Mouse (Mus musculus) hindbrain, embryonic 10.5 days (tissue): Measurements from ENCODE around the gene March4. TPM values are rescaled to one million over a fixed set of nuclear protein-coding genes. Genes with fewer than 3 reads are reported as not detected.

Experiments
- DNase-seq: peaks from one replicate; pipeline ENCODE4 v3.0.0-alpha.2; 2017; ENCODE audit warnings: low spot score
- H3K27ac ChIP-seq: fragments of 300-500 bp; sonication (generic); 2 replicates; pipeline ENCODE4 v1.5.1; 2016; ENCODE audit warnings: mild to moderate bottlenecking, moderate library complexity
- H3K27me3 ChIP-seq: fragments of 300-500 bp; sonication (generic); 2 replicates; pipeline ENCODE4 v1.6.1; 2016; ENCODE audit warnings: mild to moderate bottlenecking; ENCODE audit not compliant: poor library complexity, insufficient read depth, severe bottlenecking
- H3K36me3 ChIP-seq: fragments of 300-500 bp; sonication (generic); 2 replicates; pipeline ENCODE4 v1.6.1; 2016; ENCODE audit warnings: mild to moderate bottlenecking, moderate library complexity
- H3K4me1 ChIP-seq: fragments of 300-500 bp; sonication (generic); replicated peaks from 2 replicates; pipeline ENCODE4 v1.6.1; 2016; ENCODE audit warnings: mild to moderate bottlenecking
- H3K4me3 ChIP-seq: fragments of 300-500 bp; sonication (generic); 2 replicates; pipeline ENCODE4 v1.5.1; 2016; ENCODE audit warnings: mild to moderate bottlenecking, moderate library complexity
- H3K9me3 ChIP-seq: fragments of 300-500 bp; sonication (generic); 2 replicates; pipeline ENCODE4 v1.6.1; 2016; ENCODE audit warnings: mild to moderate bottlenecking, moderate library complexity
- WGBS: fragments of 180-500 bp; shearing (Covaris S2); methylation state at CpG from one replicate; pipeline ENCODE4 v1.1.7; 2016; 5-methylcytosine and 5-hydroxymethylcytosine counted together
- polyA plus RNA-seq: library from polyadenylated mRNA; unstranded; fragments of >200 nt; fragmentation: Nextera tagmentation; extraction: Ambion mirVana; gene quantifications from 2 replicates; pipeline ENCODE4 v1.2.1, GENCODE M21; 2016

March4 gene
- polyA plus RNA-seq, 1 experiment from 2014 or later = 0.92 TPM

DNA sequence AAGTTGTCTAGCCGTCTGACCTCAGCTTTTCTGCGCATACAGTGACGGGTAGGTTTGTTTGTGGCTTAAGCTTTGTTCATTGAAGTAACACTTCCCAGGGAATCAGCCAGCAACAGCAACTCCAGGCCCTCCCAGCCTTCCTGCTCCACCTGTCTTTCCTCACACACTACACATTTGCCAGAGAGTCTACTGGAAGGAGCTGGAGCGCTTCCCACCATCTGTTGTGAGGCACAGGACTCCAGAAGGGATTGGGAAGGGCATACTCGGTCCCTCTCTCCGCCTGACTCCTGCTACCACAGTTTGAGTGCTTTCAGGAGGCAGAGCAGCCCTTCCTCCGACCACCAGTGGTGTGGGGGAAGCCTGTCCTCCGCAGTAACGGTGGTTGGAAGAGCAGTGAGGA lies 136.1 kb downstream of the March4 start:
- H3K27ac ChIP-seq = no peak overlapping the region
- DNase-seq = no peak
- H3K4me1 ChIP-seq = no peaks in the 10 kb centered on the region
- H3K9me3 ChIP-seq = no peaks in the 10 kb centered on the region
- H3K36me3 ChIP-seq = peaks cover 25% of the 10 kb centered on the region
- WGBS = 91% methylated on average over 9 of the region's 9 CpGs
- H3K27me3 ChIP-seq = no peaks in the 10 kb centered on the region
- H3K4me3 ChIP-seq = no peak overlapping the region

DNA sequence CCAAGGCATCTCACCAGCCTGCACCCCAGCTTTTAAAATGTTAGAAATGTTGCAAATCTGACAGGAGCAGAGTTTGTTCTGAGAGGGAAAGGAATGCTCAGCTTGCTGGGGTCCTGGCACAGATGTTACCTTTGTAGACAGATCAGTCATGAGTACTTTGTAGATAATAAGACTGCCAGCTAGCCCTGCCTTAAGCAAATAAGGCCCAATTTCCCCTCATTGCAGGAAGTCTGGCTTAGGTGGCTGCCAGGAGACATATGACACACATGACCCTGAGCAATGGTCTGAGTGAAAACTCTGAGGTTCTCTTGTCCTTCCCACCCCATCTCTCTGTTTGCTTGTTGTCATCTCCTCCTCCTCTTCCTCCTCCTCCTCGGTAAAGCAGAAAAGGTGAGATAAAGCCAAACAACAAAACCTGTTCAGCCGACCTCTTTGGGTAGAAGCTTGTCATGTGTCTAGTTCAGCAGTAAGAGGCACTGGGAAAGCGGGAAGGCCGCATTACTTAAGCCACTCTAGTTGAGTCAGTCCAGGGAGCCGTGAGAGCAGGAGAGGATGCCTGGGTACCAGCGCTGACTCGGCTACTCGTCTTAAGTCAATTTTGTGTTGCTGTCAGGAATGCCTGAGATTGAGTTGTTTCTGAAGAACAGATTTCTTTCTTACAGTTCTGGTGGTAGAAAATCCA lies 136.9 kb downstream of the March4 start:
- Histone ChIP-seq H3K27me3 (no peaks in the 10 kb centered on the region), H3K4me1 (no peaks in the 10 kb centered on the region), H3K4me3 (no peak overlapping the region), H3K36me3 (peaks cover 32% of the 10 kb centered on the region), H3K9me3 (no peaks in the 10 kb centered on the region), H3K27ac (no peak overlapping the region)
- WGBS = 88% methylated on average over 8 of the region's 8 CpGs
- DNase-seq = no peak

DNA sequence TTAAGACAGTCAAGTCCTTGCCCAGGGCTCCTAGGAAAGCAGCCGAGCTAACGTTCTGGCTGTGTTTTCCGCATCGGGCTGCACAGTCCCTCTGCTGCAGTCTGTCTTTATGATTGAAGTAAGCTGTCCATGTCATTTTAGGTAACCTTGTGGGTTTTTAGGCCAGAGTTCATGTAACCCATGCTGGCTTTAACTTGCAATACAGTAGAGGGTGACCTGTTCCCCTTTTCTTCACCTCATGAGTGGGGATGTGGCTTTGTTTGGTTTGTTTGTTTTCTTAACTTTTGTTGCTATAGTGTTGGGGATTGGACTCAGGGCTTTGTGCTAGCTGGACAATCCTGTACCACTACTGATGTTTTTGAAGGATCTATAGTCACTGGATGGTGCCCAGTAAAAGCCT lies 146.3 kb downstream of the March4 start:
- no peak overlapping the region for H3K27ac ChIP-seq
- WGBS = 87% methylated on average over 4 of the region's 4 CpGs
- DNase-seq = no peak
- H3K4me1 ChIP-seq = no peaks in the 10 kb centered on the region
- H3K9me3 ChIP-seq = no peaks in the 10 kb centered on the region
- H3K36me3 ChIP-seq = peaks cover 47% of the 10 kb centered on the region
- no peaks in the 10 kb centered on the region for H3K27me3 ChIP-seq
- H3K4me3 ChIP-seq = no peak overlapping the region

- no peak for DNase-seq
- H3K4me3 ChIP-seq = no peak overlapping the region
- H3K9me3 ChIP-seq = no peaks in the 10 kb centered on the region
- H3K36me3 ChIP-seq = peaks cover 72% of the 10 kb centered on the region
- no peak overlapping the region for H3K27ac ChIP-seq
- WGBS = 87% methylated on average over 5 of the region's 5 CpGs
- no peaks in the 10 kb centered on the region for H3K27me3 ChIP-seq
- no peaks in the 10 kb centered on the region for H3K4me1 ChIP-seq
Observed at GRCm38 (mm10) chr1:72383651-72384050, 153.1 kb downstream of the March4 start.

- DNase-seq = no peak
- H3K4me3 ChIP-seq = no peak overlapping the region
- H3K27me3 ChIP-seq = no peaks in the 10 kb centered on the region
- H3K36me3 ChIP-seq = peaks cover 71% of the 10 kb centered on the region
- no peak overlapping the region for H3K27ac ChIP-seq
- WGBS = 94% methylated on average over 7 of the region's 7 CpGs
- H3K4me1 ChIP-seq = no peaks in the 10 kb centered on the region
- no peaks in the 10 kb centered on the region for H3K9me3 ChIP-seq
Observed at GRCm38 (mm10) chr1:72383056-72383455, 153.7 kb downstream of the March4 start.

GRCm38 (mm10) chr1:72380544-72380943 lies 156.2 kb downstream of the March4 start:
- WGBS = 96% methylated on average over 3 of the region's 3 CpGs
- Histone ChIP-seq H3K27me3 (no peaks in the 10 kb centered on the region), H3K9me3 (no peaks in the 10 kb centered on the region), H3K4me3 (no peak overlapping the region), H3K4me1 (no peaks in the 10 kb centered on the region), H3K36me3 (peaks cover 52% of the 10 kb centered on the region), H3K27ac (no peak overlapping the region)
- DNase-seq = no peak

GRCm38 (mm10) chr1:72379752-72380353 lies 156.9 kb downstream of the March4 start:
- Histone ChIP-seq H3K9me3 (no peaks in the 10 kb centered on the region), H3K27ac (no peak overlapping the region), H3K4me3 (no peak overlapping the region), H3K36me3 (peaks cover 52% of the 10 kb centered on the region), H3K27me3 (no peaks in the 10 kb centered on the region), H3K4me1 (no peaks in the 10 kb centered on the region)
- 95% methylated on average over 11 of the region's 11 CpGs for WGBS
- DNase-seq = no peak

DNA sequence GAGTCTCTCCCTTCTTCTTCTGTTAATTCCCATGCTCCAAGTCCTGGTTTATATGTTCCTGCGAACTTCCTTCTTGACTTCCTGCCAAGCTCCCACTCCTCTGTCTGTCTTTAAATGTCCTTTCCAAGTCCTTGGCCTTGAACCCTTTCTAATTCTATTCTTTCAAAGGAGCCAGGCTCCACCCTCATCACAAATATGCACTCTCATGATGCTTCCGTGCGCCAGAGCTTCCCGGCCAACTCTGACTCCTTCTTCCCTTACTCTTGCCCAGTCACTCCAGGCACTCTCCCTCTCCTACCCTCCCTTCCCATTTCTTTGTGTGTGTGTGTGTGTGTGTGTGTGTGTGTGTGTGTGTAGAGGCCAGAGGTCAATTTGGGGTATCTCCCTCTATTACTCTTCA lies 158.6 kb downstream of the March4 start:
- H3K9me3 ChIP-seq = no peaks in the 10 kb centered on the region
- H3K4me1 ChIP-seq = no peaks in the 10 kb centered on the region
- no peak overlapping the region for H3K27ac ChIP-seq
- H3K4me3 ChIP-seq = no peak overlapping the region
- peaks cover 36% of the 10 kb centered on the region for H3K36me3 ChIP-seq
- DNase-seq = no peak
- H3K27me3 ChIP-seq = no peaks in the 10 kb centered on the region
- WGBS = 91% methylated on average over 4 of the region's 4 CpGs

Other genes with a start within 250 kb of the March4 start
- 48.1 and 50.2 TPM in 2 replicates for gene Xrcc5, start 229.5 kb downstream of the March4 start, polyA plus RNA-seq
- gene Smarcal1, start 46.3 kb upstream of the March4 start, polyA plus RNA-seq = 31.6 and 32.0 TPM in 2 replicates
- gene Ankar, start 163.6 kb upstream of the March4 start, polyA plus RNA-seq = not detected in 2 replicates
- 1,371 and 1,426 TPM in 2 replicates for gene Rpl37a, start 174.4 kb upstream of the March4 start, polyA plus RNA-seq